Mouse (Mus musculus) common myeloid progenitor, adult 5-6 weeks (primary cell): ENCODE results near the gene Pdpk1. TPM values are rescaled to one million over a fixed set of nuclear protein-coding genes. Genes with fewer than 3 reads are reported as not detected.

Experiments
- ATAC-seq: replicated peaks from 2 replicates; pipeline ENCODE4 v1.8.0; 2016; ENCODE audit warnings: low read depth, mild to moderate bottlenecking, moderate TSS enrichment, inconsistent platforms; ENCODE audit not compliant: poor library complexity, severe bottlenecking
- total RNA-seq: library from RNA; stranded (forward); fragments of 200-1000, 187-1606 nt; gene quantifications from 2 replicates; pipeline ENCODE4 v1.2.3, GENCODE M21; 2017

Gene Pdpk1
- 33.8 and 40.7 TPM in 2 replicates for total RNA-seq

GRCm38 (mm10) chr17:24150824-24151223 lies at the start of gene Pdpk1:
Pdpk1 (minus strand) TSS chr17:24150924.
- no peak for ATAC-seq

GRCm38 (mm10) chr17:24199741-24200140 lies 49.0 kb upstream of the Pdpk1 start:
- no peak for ATAC-seq

DNA sequence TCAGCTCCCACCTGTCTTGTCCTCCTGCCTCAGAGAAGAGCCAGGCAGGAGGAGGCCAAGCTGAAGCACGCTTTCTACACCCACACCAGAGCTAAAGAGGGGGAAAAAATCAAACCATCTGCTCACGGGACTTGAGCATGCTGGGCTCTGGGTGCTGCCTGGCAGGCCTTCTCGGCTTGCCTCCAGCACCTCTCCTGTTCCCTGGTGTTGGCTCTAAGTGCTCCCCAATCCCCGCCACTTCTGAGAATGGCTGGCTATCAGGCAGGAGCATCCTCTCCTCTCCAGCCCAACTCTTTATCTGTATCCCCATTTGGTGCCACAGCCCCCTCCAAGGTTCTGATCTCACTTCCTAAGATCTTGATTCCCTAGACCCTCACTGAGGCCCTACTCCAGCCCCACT lies 48.5 kb upstream of the Pdpk1 start:
- no peak for ATAC-seq

DNA sequence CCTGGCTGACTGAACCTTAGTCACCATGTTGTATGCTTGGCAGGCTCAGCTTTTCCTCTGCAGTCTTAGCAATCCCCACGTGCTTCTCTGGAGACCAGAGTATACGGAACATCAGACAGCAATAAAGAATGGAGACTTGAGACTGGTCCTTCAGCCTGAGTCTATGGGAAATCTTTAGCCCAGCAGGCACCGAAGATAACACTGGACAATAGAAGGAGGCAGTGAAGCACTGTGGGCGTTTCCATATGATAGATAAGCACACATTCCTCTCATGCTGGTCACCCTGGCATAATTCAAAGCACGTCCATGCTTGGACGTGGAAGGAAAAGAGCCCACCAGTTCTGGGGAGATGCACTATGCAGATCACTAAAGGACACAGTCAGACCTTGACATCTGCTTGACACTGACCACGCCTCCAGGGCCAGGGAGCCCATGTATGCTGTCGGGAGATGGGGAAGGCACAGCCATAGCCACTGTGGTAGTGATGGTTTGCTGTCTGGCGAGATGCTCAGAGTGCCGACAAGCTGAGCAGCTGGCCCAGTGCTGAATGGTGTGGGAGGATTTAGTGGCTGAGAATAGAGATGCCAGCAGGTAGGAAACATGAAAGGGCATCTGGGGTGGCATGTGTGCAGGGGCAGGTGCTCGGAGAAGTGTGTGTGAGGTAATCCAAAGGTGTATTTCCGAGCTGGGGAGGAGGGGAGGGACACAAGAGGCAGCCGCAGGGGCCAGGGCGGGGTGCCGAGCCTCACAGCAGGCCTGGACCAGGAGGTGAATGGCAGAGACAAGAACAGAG lies 46.5 kb upstream of the Pdpk1 start:
- ATAC-seq = no peak

- ATAC-seq = no peak
These were observed 44.6 kb upstream of the Pdpk1 start for GRCm38 (mm10) chr17:24195349-24195748.

DNA sequence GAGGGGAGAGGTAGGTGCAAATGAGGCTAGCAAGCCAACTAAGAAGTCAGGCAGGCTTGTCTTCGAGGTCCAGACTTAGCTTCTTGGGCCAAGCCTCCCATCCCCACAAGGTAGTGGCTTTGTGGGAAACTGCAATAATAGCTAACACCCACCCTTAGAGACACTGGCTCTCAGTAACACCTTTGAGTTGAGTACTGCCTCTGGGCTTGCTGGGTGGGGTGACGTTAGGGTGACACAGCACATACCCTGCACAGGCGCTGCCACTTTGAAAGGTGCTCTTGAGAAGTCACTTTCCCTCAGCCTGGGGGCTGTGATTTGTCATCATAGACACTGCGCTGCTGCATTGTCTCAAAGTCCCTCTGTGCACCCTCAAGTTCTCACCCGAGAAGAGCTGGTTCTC lies 43.0 kb upstream of the Pdpk1 start:
- ATAC-seq = no peak; the same call in 1 of the 2 replicates

GRCm38 (mm10) chr17:24193268-24193667 lies 42.5 kb upstream of the Pdpk1 start:
- 0 out of 2 replicates have a peak, but pooled peaks have one; percentile 20 for ATAC-seq

GRCm38 (mm10) chr17:24192848-24193247 lies 42.1 kb upstream of the Pdpk1 start:
- ATAC-seq = peak; percentile 64

GRCm38 (mm10) chr17:24191481-24191880 lies 40.8 kb upstream of the Pdpk1 start:
- no peak for ATAC-seq

GRCm38 (mm10) chr17:24190934-24191333 lies 40.2 kb upstream of the Pdpk1 start:
- no peak for ATAC-seq

GRCm38 (mm10) chr17:24174259-24174658 lies 23.5 kb upstream of the Pdpk1 start:
- ATAC-seq = no peak

DNA sequence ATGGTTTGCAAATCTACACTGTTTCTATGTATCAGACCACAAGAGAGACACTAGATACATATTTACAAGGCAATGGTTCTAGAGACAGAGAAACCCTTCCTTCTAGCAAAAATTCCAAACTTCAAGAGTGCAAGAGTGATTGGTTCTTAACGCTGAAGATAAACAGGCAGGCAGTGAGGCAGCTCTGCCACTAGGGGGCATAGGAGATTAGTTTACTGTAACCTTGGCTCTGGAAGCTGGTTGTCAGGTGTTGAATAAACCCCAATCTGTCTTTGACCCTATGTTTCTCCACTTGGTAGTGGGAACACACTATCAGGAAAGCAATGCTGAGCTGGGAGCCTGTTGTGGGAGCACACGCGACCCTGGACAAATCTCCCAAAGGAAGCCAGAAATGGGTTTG lies 22.7 kb upstream of the Pdpk1 start:
- ATAC-seq = peak; percentile 33; the same call in 1 of the 2 replicates

GRCm38 (mm10) chr17:24171738-24172137 lies 21.0 kb upstream of the Pdpk1 start:
- ATAC-seq = no peak

GRCm38 (mm10) chr17:24170729-24171128 lies 20.0 kb upstream of the Pdpk1 start:
- 0 out of 2 replicates have a peak, but pooled peaks have one; percentile 7 for ATAC-seq

- no peak for ATAC-seq
These were observed 19.4 kb upstream of the Pdpk1 start for GRCm38 (mm10) chr17:24170125-24170524.

- ATAC-seq = peak; percentile 67
These were observed 18.8 kb upstream of the Pdpk1 start, which contains the start of gene Atp6v0c for GRCm38 (mm10) chr17:24169317-24170065. Atp6v0c (minus strand) TSS chr17:24169702.

GRCm38 (mm10) chr17:24168590-24169277 lies 18.0 kb upstream of the Pdpk1 start:
- peak; percentile 46 for ATAC-seq

GRCm38 (mm10) chr17:24167891-24168505 lies 17.3 kb upstream of the Pdpk1 start:
- ATAC-seq = no peak

GRCm38 (mm10) chr17:24167120-24167519 lies 16.4 kb upstream of the Pdpk1 start:
- no peak for ATAC-seq
